Comparison of ENCODE assay signal across 9 mouse cellular contexts in genomic region chr15:25915013-25915412, GRCm38 (mm10).
DNase-seq lines count a peak whose midpoint lies in the region; ATAC-seq and TF ChIP-seq lines count a peak whose summit lies in the region.
"Had no signal": no experiment of that assay in that cellular context is flagged by ENCODE, and none has a peak within 500 bp of the region (broad histone marks: within the 10 kb centered on the region; RNA-seq: fewer than 3 reads in every experiment).

No protein-coding gene starts in this region.

- no peak for ATAC-seq in kidney, embryonic 15.5 days (replicated peaks; ENCODE audit: low FRiP score)
- peak; percentile 75 for ATAC-seq in heart, postnatal 0 days (ENCODE audit: insufficient read depth, low read depth)

- peak overlapping the region; percentile 96 for H3K27ac ChIP-seq in kidney, adult 2 months (ENCODE audit: insufficient read depth, low read depth, low read length)
- no peak overlapping the region for H3K27ac ChIP-seq in kidney, embryonic 15.5 days
- peak overlapping the region; percentile 89 for H3K27ac ChIP-seq in heart, postnatal 0 days (ENCODE audit: low read depth)
- no peak overlapping the region for H3K27ac ChIP-seq in cerebellum, adult 2 months (ENCODE audit: insufficient read depth, low read length)
- H3K27ac ChIP-seq: embryonic facial prominence, embryonic 12.5 days had no signal

- H3K4me1 ChIP-seq in kidney, adult 2 months (ENCODE audit: control insufficient read depth, insufficient read depth, low read length) = peaks cover 41% of the 10 kb centered on the region
- H3K4me1 ChIP-seq in kidney, embryonic 15.5 days = peaks cover 27% of the 10 kb centered on the region
- peaks cover 52% of the 10 kb centered on the region for H3K4me1 ChIP-seq in heart, postnatal 0 days (ENCODE audit: control insufficient read depth, insufficient read depth)
- H3K4me1 ChIP-seq in cerebellum, adult 2 months (ENCODE audit: control insufficient read depth, insufficient read depth, low read length) = peaks cover 10% of the 10 kb centered on the region
- H3K4me1 ChIP-seq: embryonic facial prominence, embryonic 12.5 days had no signal

- TF ChIP-seq CTCF in kidney, adult 2 months (conservative IDR thresholded peaks at IDR 0.05; ENCODE audit: insufficient read depth, insufficient read length, low read depth, low read length) = no peak
- no peak for TF ChIP-seq CTCF in heart, postnatal 0 days (IDR thresholded peaks at IDR 0.05; ENCODE audit: low read depth)
- no peak for TF ChIP-seq CTCF in cerebellum, adult 2 months (IDR thresholded peaks at IDR 0.05; ENCODE audit: borderline replicate concordance, insufficient read depth, low read depth, low read length)

- WGBS in kidney, adult 2 months = 31% methylated on average over 10 of the region's 10 CpGs
- 59% methylated on average over 10 of the region's 10 CpGs for WGBS in kidney, embryonic 15.5 days
- WGBS in heart, postnatal 0 days = 15% methylated on average over 10 of the region's 10 CpGs
- 77% methylated on average over 10 of the region's 10 CpGs for WGBS in cerebellum, adult 2 months

- no peak overlapping the region for H3K4me3 ChIP-seq in kidney, adult 2 months (ENCODE audit: insufficient read depth, low read depth, low read length)
- no peak overlapping the region for H3K4me3 ChIP-seq in kidney, embryonic 15.5 days (replicated peaks)
- no peak overlapping the region for H3K4me3 ChIP-seq in heart, postnatal 0 days (ENCODE audit: low read depth, low read length)
- H3K4me3 ChIP-seq in cerebellum, adult 2 months (replicated peaks; ENCODE audit: insufficient read depth, low read depth, low read length) = no peak overlapping the region
- H3K4me3 ChIP-seq: embryonic facial prominence, embryonic 12.5 days had no signal

- no peaks in the 10 kb centered on the region for H3K36me3 ChIP-seq in kidney, adult 2 months (ENCODE audit: control insufficient read depth, insufficient read depth, low read length)
- H3K36me3 ChIP-seq in kidney, embryonic 15.5 days = no peaks in the 10 kb centered on the region
- H3K36me3 ChIP-seq in heart, postnatal 0 days (replicated peaks; ENCODE audit: control insufficient read depth, insufficient read depth, low read length) = no peaks in the 10 kb centered on the region
- H3K36me3 ChIP-seq: embryonic facial prominence, embryonic 12.5 days had no signal

- peak; percentile 99 for TF ChIP-seq EP300 in heart, postnatal 0 days (IDR thresholded peaks at IDR 0.05; ENCODE audit: low read depth)

- no peaks in the 10 kb centered on the region for H3K27me3 ChIP-seq in kidney, adult 2 months (replicated peaks; ENCODE audit: control insufficient read depth, insufficient read depth, low read length)
- H3K27me3 ChIP-seq in kidney, embryonic 15.5 days = no peaks in the 10 kb centered on the region
- no peaks in the 10 kb centered on the region for H3K27me3 ChIP-seq in heart, postnatal 0 days (ENCODE audit: control insufficient read depth, insufficient read depth, low read length)
- no peaks in the 10 kb centered on the region for H3K27me3 ChIP-seq in cerebellum, adult 2 months (ENCODE audit: control insufficient read depth, insufficient read depth, low read length)
- H3K27me3 ChIP-seq: embryonic facial prominence, embryonic 12.5 days had no signal

- H3K9me3 ChIP-seq in kidney, embryonic 15.5 days (replicated peaks) = no peaks in the 10 kb centered on the region
- no peaks in the 10 kb centered on the region for H3K9me3 ChIP-seq in heart, postnatal 0 days (replicated peaks; ENCODE audit: control insufficient read depth, low read length)
- H3K9me3 ChIP-seq: embryonic facial prominence, embryonic 12.5 days had no signal

- H3K4me2 ChIP-seq in kidney, embryonic 15.5 days = no peak overlapping the region
- 0 out of 2 replicates have a peak overlapping the region, but pooled peaks have one; percentile 2 for H3K4me2 ChIP-seq in heart, postnatal 0 days (ENCODE audit: low read depth, low read length)
- H3K4me2 ChIP-seq: embryonic facial prominence, embryonic 12.5 days had no signal

- TF ChIP-seq POLR2A in kidney, adult 2 months (IDR thresholded peaks at IDR 0.05; ENCODE audit: low read depth, low read length) = no peak
- TF ChIP-seq POLR2A in cerebellum, adult 2 months (IDR thresholded peaks at IDR 0.05; ENCODE audit: borderline replicate concordance, insufficient read depth, low read length) = no peak

- DNase-seq in kidney, adult 2 months = peak; percentile 79
- DNase-seq in adrenal gland, postnatal 36 days = peak; percentile 74 to 76
- peak; percentile 88 for DNase-seq in heart, postnatal 0 days (ENCODE audit: low spot score)
- DNase-seq in lung, postnatal 25 days (ENCODE audit: low spot score) = peak; percentile 87
- DNase-seq in cerebellum, adult 2 months = no peak
- DNase-seq in thymus, postnatal 25 days = no peak
- DNase-seq in thymus, postnatal 0 days (ENCODE audit: low spot score) = no peak

- no peak overlapping the region for H3K9ac ChIP-seq in kidney, embryonic 15.5 days
- 0 out of 2 replicates have a peak overlapping the region, but pooled peaks have one; percentile 22 for H3K9ac ChIP-seq in heart, postnatal 0 days (replicated peaks; ENCODE audit: low read depth, low read length)
- H3K9ac ChIP-seq: embryonic facial prominence, embryonic 12.5 days had no signal

Comparison
In these comparisons a context has a peak if more than half of its experiments do, and no peak if none do; other contexts are left out.
1. H3K27ac ChIP-seq: peak in kidney, adult 2 months (single experiment) and heart, postnatal 0 days (single experiment); none in kidney, embryonic 15.5 days (single experiment) and cerebellum, adult 2 months (single experiment).
2. DNase-seq: peak in kidney, adult 2 months (single experiment), adrenal gland, postnatal 36 days (2 of 2), heart, postnatal 0 days (single experiment) and lung, postnatal 25 days (single experiment); none in cerebellum, adult 2 months (0 of 2), thymus, postnatal 25 days (single experiment) and thymus, postnatal 0 days (single experiment).